Mouse (Mus musculus): ENCODE data around the gene Zfp385c. TPM values are rescaled to one million over a fixed set of nuclear protein-coding genes. Genes with fewer than 3 reads are reported as not detected.
"Not testable (repeated sequence)": the region's sequence is repeated elsewhere in the genome, so short reads cannot be mapped to it uniquely, and the experiment has no call there.

Zfp385c gene
- polyA plus RNA-seq, 1 experiment from 2014 or later, result not detected

GRCm38 (mm10) chr11:100677810-100678209, 14.4 kb downstream of the Zfp385c start:
- Histone ChIP-seq H3K9me3 (replicated peaks) (no peaks in the 10 kb centered on the region), H3K4me1 (no peaks in the 10 kb centered on the region), H3K36me3 (no peaks in the 10 kb centered on the region), H3K4me3 (no peak overlapping the region), H3K27ac (no peak overlapping the region), H3K4me2 (no peak overlapping the region), H3K9ac (no peak overlapping the region), H3K27me3 (replicated peaks) (peaks cover 73% of the 10 kb centered on the region)
- ATAC-seq, result no peak
- WGBS (ENCODE audit: insufficient replicate concordance), result 35% methylated on average over 7 of the region's 7 CpGs

- H3K4me3 ChIP-seq, result no peak overlapping the region
- no peak overlapping the region for H3K9ac ChIP-seq
These were observed 19.1 kb downstream of the Zfp385c start for GRCm38 (mm10) chr11:100673169-100673568.

DNA sequence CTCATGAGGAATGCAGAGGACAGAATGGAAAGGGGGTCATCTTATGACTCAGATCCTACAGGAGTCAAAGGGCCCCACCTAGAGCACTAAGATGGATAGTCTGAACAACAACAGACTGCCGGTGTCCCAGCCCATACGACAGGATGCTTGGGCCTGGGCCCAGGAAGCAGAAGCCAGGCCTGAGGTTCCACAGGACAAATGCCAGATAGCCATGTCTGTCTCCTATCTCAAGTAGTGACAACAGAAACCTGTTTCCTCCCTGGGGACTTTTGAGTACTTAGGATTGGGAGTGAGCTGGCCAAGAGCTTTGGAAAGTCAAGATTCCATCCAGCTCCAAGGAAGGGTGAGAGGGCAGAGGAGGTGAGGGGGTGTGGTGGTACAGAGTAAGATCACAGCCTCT, 20.3 kb downstream of the Zfp385c start:
- Histone ChIP-seq H3K9me3 (replicated peaks) (no peaks in the 10 kb centered on the region), H3K9ac (no peak overlapping the region), H3K4me3 (no peak overlapping the region), H3K4me1 (no peaks in the 10 kb centered on the region), H3K27me3 (replicated peaks) (peaks cover 63% of the 10 kb centered on the region), H3K27ac (no peak overlapping the region), H3K36me3 (no peaks in the 10 kb centered on the region), H3K4me2 (no peak overlapping the region)
- no peak for ATAC-seq
- WGBS (ENCODE audit: insufficient replicate concordance), result 20% methylated on average over 2 of the region's 2 CpGs

More at GRCm38 (mm10) chr11:100673169-100673568, 19.1 kb downstream of the Zfp385c start:
- H3K36me3 ChIP-seq, result no peaks in the 10 kb centered on the region
- no peak overlapping the region for H3K27ac ChIP-seq
- no peak for ATAC-seq
- peak overlapping the region; percentile 9 for H3K4me2 ChIP-seq
- H3K4me1 ChIP-seq, result no peaks in the 10 kb centered on the region
- 15% methylated on average over 23 of the region's 23 CpGs for WGBS (ENCODE audit: insufficient replicate concordance)
- no peaks in the 10 kb centered on the region for H3K9me3 ChIP-seq (replicated peaks)
- peaks cover 74% of the 10 kb centered on the region for H3K27me3 ChIP-seq (replicated peaks)

- no peak overlapping the region for H3K27ac ChIP-seq
- peaks cover 55% of the 10 kb centered on the region for H3K27me3 ChIP-seq (replicated peaks)
- no peaks in the 10 kb centered on the region for H3K36me3 ChIP-seq
- H3K9me3 ChIP-seq (replicated peaks), result no peaks in the 10 kb centered on the region
- H3K4me1 ChIP-seq, result no peaks in the 10 kb centered on the region
- no peak overlapping the region for H3K4me3 ChIP-seq
- no peak overlapping the region for H3K4me2 ChIP-seq
- no peak overlapping the region for H3K9ac ChIP-seq
- no peak for ATAC-seq
- 61% methylated on average over 1 of the region's 1 CpGs for whole genome bisulfite sequencing (ENCODE audit: insufficient replicate concordance)
These were observed 21.2 kb downstream of the Zfp385c start for GRCm38 (mm10) chr11:100671049-100671448.

DNA sequence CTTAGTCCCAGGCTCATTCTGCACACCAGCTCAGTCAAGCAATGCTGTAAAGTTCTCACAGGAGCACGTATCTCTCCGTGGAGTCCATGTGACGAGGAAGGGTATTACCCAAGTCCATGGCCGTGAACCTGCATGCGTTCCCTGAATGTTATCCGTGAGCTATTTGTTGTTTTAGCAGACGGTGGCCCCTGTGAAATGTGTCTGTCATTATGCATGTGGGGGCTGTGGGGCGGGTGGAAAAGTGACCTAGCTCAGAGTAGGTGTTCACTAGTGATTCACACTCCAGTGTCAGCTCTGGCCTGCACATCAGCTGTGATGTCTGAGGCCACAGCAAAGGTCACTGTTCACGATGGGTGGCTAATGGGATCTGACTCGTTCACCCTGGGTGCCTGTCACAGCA, 32.4 kb downstream of the Zfp385c start:
- ATAC-seq, result no peak
- WGBS (ENCODE audit: insufficient replicate concordance), result 68% methylated on average over 10 of the region's 10 CpGs
- no peaks in the 10 kb centered on the region; the same call in 1 of the 2 replicates for H3K27me3 ChIP-seq (replicated peaks)

GRCm38 (mm10) chr11:100656458-100656857, 35.8 kb downstream of the Zfp385c start:
- no peaks in the 10 kb centered on the region for H3K9me3 ChIP-seq (replicated peaks)
- no peaks in the 10 kb centered on the region for H3K36me3 ChIP-seq
- H3K4me2 ChIP-seq, result no peak overlapping the region
- no peak overlapping the region for H3K27ac ChIP-seq
- no peak overlapping the region for H3K4me3 ChIP-seq
- peaks cover 7% of the 10 kb centered on the region; the same call in 1 of the 2 replicates for H3K4me1 ChIP-seq
- ATAC-seq, result no peak
- WGBS (ENCODE audit: insufficient replicate concordance), result 23% methylated on average over 6 of the region's 6 CpGs
- peaks cover 26% of the 10 kb centered on the region for H3K27me3 ChIP-seq (replicated peaks)
- H3K9ac ChIP-seq, result no peak overlapping the region

More for the DNA sequence above, 32.4 kb downstream of the Zfp385c start:
- Histone ChIP-seq H3K4me1 (peaks cover 7% of the 10 kb centered on the region; the same call in 1 of the 2 replicates), H3K9me3 (replicated peaks) (no peaks in the 10 kb centered on the region), H3K4me3 (no peak overlapping the region), H3K4me2 (no peak overlapping the region), H3K36me3 (no peaks in the 10 kb centered on the region), H3K27ac (no peak overlapping the region), H3K9ac (no peak overlapping the region)

DNA sequence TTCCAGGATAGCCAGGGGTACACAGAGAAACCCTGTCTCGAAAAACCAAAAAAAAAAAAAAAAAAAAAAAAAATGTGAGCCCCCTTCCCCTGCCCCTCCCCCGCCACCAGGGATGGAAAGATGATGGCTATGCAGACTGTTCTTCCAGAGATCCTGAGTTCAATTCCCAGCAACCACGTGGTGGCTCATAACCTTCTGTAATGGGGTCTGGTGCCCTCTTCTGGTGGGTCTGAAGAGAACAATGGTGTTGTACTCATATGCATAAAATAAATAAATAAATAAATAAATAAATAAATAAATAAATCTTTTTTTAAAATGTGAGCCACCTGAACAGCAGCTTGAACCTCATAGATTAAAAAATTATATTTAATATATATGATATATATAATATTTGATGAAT, 36.7 kb downstream of the Zfp385c start:
- H3K9ac ChIP-seq, result not testable (repeated sequence)
- whole genome bisulfite sequencing (ENCODE audit: insufficient replicate concordance), result 41% methylated on average over 3 of the region's 3 CpGs

DNA sequence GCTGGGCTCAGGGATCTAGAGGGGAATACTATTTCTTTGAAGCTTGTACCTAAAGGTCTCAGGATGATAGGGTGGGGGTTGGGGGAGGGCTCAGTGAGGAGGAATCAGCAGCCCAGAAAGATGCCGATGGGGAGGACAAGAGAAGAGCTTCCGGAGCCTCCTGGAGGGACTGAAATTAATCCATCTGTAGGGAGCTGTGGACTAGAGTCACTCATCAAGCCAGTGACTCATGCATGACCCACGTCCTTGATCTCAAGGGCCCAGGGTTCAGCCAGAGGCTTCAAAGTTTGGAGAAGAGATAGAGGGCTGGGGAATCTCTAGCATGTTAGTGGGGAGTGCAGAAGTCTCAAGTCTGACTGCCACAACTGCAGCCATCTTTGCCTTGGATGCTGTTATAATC, 40.5 kb downstream of the Zfp385c start:
- Histone ChIP-seq H3K4me2 (no peak overlapping the region), H3K9ac (no peak overlapping the region), H3K4me1 (peaks cover 7% of the 10 kb centered on the region; the same call in 1 of the 2 replicates), H3K4me3 (no peak overlapping the region), H3K27me3 (replicated peaks) (peaks cover 61% of the 10 kb centered on the region), H3K27ac (no peak overlapping the region), H3K9me3 (replicated peaks) (no peaks in the 10 kb centered on the region), H3K36me3 (no peaks in the 10 kb centered on the region)
- no peak for ATAC-seq
- 16% methylated on average over 3 of the region's 3 CpGs for WGBS (ENCODE audit: insufficient replicate concordance)

More for the DNA sequence above, 36.7 kb downstream of the Zfp385c start:
- H3K4me1 ChIP-seq; H3K36me3 ChIP-seq; H3K4me3 ChIP-seq; H3K9me3 ChIP-seq (replicated peaks); H3K27ac ChIP-seq; H3K4me2 ChIP-seq; ATAC-seq: not testable (repeated sequence)
- peaks cover 35% of the 10 kb centered on the region for H3K27me3 ChIP-seq (replicated peaks)

- no peaks in the 10 kb centered on the region for H3K36me3 ChIP-seq
- H3K9me3 ChIP-seq (replicated peaks), result no peaks in the 10 kb centered on the region
- no peak for ATAC-seq
- peaks cover 61% of the 10 kb centered on the region for H3K27me3 ChIP-seq (replicated peaks)
- H3K9ac ChIP-seq, result no peak overlapping the region
- H3K4me3 ChIP-seq, result no peak overlapping the region
- no peak overlapping the region for H3K4me2 ChIP-seq
- H3K27ac ChIP-seq, result no peak overlapping the region
- H3K4me1 ChIP-seq, result peaks cover 2% of the 10 kb centered on the region; the same call in 1 of the 2 replicates
- WGBS (ENCODE audit: insufficient replicate concordance), result 21% methylated on average over 8 of the region's 8 CpGs
These were observed 41.0 kb downstream of the Zfp385c start for GRCm38 (mm10) chr11:100651205-100651604.

DNA sequence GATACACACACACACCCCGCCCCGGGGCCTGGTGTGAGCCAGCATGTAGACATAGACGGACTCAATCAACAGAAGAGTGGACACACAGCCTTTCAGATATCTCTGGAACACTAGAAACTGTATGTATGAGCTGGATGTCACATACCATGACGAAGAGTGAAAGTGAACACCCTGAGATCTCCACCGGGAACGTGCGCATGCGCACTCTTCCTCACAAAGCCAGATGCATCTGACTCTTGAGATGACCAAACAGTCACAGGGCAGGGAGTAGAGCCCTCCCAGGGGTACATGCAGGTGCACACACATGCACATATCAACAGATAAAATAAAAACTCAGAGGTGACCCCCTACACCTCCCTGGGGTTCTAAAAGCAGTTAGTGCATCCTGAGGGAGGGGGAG, 43.9 kb downstream of the Zfp385c start:
- Histone ChIP-seq H3K4me2 (no peak overlapping the region), H3K4me1 (no peaks in the 10 kb centered on the region), H3K9ac (no peak overlapping the region), H3K4me3 (no peak overlapping the region), H3K9me3 (replicated peaks) (no peaks in the 10 kb centered on the region), H3K27ac (no peak overlapping the region), H3K27me3 (replicated peaks) (peaks cover 75% of the 10 kb centered on the region), H3K36me3 (no peaks in the 10 kb centered on the region)
- no peak for ATAC-seq
- WGBS (ENCODE audit: insufficient replicate concordance), result 77% methylated on average over 8 of the region's 8 CpGs

GRCm38 (mm10) chr11:100646265-100646664, 46.0 kb downstream of the Zfp385c start:
- Histone ChIP-seq H3K27me3 (replicated peaks) (peaks cover 74% of the 10 kb centered on the region), H3K4me2 (no peak overlapping the region), H3K4me1 (no peaks in the 10 kb centered on the region), H3K9me3 (replicated peaks) (no peaks in the 10 kb centered on the region), H3K4me3 (no peak overlapping the region), H3K36me3 (no peaks in the 10 kb centered on the region), H3K9ac (no peak overlapping the region), H3K27ac (no peak overlapping the region)
- WGBS (ENCODE audit: insufficient replicate concordance), result 12% methylated on average over 1 of the region's 1 CpGs
- ATAC-seq, result peak; percentile 40; the same call in 1 of the 2 replicates

GRCm38 (mm10) chr11:100643612-100644575, 48.4 kb downstream of the Zfp385c start:
- H3K4me3 ChIP-seq, result no peak overlapping the region
- no peak overlapping the region for H3K4me2 ChIP-seq
- 60% methylated on average over 15 of the region's 15 CpGs for WGBS (ENCODE audit: insufficient replicate concordance)
- H3K4me1 ChIP-seq, result 0 out of 2 replicates have a peak, but pooled peaks cover 6% of the 10 kb centered on the region
- peaks cover 74% of the 10 kb centered on the region for H3K27me3 ChIP-seq (replicated peaks)
- no peak overlapping the region for H3K27ac ChIP-seq
- no peak for ATAC-seq
- no peak overlapping the region for H3K9ac ChIP-seq
- H3K9me3 ChIP-seq (replicated peaks), result no peaks in the 10 kb centered on the region
- no peaks in the 10 kb centered on the region for H3K36me3 ChIP-seq

Data from liver, embryonic 12.5 days (tissue).